Mouse (Mus musculus) mature B cell (primary cell): ENCODE data around the gene Abca4.
"Not testable (repeated sequence)": the region's sequence is repeated elsewhere in the genome, so short reads cannot be mapped to it uniquely, and the experiment has no call there.

Source experiments
- in situ Hi-C: fragments of 300-500 bp; cut with MboI; formaldehyde crosslinking; loops from 2 replicates; pipeline ENCODE4 v1.14.3; 2019

Abca4 gene

DNA sequence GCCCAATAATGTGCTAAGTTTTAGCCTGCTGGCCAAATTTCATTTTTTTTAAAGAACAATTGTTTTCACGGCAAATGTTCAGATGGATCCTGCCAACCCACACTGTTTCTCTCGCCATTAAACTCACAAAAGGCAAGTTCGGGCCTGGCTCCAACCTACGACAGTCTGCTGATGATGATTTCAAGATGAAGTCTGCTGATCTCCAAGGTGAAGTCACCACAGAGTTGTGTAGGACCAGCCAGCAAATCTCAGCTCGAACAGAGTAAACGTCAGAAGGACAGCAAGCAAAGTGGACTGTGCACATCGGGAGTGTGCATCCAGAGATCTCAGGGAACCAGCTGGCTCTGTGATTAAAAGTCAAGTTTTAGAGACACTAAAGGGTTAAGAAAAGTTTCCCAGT is 166.6 kb downstream of the Abca4 start:
- in situ Hi-C loops: no loop called here

DNA sequence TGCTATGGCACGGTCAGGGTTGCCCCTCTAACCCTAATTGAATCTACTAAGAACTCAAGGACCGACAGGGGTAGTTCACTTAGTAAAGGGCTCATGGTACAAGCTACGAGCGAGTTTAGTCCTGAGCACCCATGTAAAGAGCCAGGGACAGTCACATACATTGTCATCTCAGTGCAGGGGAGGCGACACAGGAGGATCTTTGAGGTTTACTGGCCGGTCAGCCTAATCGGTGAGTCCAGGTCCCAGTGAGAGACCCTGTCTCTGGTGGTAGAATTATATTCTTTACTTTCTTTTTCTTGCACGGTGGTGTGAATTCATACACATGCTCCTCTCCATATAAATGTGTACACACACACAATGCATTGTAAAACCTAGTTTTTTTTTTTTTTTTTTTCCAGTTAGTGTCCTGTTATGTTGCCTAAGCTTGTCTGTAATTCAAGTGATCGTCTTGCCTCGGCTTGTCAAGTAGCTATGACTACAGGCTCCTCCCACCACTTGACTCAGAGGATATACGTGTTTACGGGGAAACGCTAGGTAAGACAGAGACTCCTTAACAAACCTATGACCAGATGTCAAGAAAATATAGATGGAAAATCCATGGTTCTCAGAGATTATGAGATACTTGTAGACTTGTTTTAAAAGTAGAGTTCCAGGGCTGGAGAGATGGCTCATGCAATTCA is 167.3 kb downstream of the Abca4 start:
- in situ Hi-C loops: no loop called here

DNA sequence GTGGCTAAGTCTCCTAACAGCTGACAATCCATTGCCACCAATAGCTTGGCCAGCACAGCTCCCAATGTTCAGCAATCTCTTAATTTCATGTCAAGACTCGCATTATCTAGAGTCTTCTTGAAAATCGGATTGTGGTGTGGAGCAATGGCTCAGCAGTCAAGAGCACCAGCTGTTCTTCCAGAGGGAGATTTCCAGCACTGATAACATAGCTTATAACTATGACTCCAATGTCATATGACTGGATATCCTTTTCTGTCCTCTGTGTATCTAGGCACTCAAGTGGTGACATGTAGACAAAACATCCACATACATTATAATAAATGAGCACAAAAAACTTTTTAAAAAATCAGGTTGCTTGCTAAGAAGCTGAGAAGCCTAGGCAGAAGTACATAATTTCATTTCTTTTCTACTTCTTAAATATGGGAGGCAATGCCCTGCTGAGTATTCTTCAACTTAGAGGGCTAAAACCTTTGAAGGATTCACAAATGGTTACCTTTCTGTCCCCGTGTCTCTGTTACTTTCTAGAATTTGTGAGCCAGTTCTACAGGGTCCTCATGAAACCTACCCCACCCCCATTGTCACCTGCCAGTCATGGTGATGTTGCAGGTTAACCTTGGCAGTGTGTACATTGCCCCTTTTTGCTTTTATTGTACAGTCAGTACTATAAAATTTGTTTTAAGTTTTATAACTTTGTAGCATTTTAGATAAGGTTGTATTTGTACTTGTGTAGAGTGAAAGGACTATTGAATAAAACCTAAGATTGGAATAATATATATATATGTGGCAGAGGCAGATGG is 177.2 kb downstream of the Abca4 start:
- in situ Hi-C loops: no loop called here

DNA sequence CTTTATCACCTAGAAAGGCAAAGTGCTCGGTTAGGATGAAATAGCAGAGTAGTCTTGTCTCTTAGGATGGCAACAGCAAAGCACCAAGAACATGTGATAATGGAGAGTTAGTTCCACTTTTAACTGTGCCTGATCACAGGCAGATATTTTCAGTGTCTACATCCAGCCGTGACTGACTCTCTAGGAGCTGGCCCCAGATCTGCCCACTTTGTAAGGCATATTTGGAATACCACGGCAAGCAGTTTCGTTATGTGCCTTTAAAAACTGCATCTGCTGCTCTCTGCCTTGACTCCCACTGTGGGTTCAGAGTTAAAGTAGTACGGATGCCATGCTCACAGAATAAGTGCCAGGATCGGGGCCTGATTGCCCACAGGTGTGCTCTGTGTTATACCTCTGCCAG is 182.7 kb downstream of the Abca4 start:
- in situ Hi-C loops: not testable (repeated sequence)
